Mouse (Mus musculus): Measurements from ENCODE around the gene Prpf8. TPM values are rescaled to one million over a fixed set of nuclear protein-coding genes. Genes with fewer than 3 reads are reported as not detected.
A peak's percentile ranks its signal among the peaks of the same experiment; 100 is the strongest.

Prpf8 gene
- 51.7 and 52.5 TPM in 2 replicates for polyA plus RNA-seq (2015; fragmentation: Nextera tagmentation; extraction: Ambion mirVana)

DNA sequence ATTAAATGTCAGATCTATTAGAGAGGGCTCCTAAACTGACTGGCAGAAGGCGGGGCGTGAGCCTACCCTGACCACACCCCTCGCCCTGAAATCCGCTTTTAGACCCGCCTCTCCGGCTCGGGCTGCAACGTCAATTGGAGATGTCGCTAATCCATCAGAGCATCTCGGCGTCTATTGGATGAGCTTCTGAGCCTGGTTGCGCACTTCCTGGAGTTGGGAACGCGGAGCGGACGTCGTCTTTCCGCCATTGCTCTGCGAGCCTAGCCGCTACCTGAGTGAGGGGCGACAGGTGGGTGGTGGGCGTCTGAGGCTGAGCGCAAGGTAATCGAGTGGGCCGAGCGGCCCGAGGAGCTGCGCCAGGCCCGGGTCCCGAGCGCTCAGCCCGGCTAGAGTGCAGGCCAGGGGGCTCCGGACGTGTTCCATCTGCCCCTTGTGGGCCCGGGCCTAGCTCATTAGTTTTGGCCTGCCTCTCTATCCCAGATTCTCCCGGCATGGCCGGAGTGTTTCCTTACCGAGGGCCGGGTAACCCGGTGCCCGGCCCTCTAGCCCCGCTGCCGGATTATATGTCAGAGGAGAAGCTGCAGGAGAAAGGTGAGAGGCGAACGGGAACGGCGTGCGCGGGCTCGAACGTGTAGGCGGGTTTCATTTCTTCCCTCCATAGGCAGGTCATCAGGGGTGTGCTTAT lies at the start of gene Prpf8:
Prpf8 (plus strand) TSS at position 216 of the 685 bp plus-strand sequence.
- Histone ChIP-seq H3K4me3 (replicated peaks) (peak within 1 kb of the TSS; percentile 99), H3K36me3 (peaks cover 25% of the 10 kb centered on the region), H3K4me2 (replicated peaks) (peak within 1 kb of the TSS; percentile 87), H3K4me1 (peaks cover 12% of the 10 kb centered on the region), H3K9me3 (replicated peaks) (no peaks in the 10 kb centered on the region), H3K27me3 (0 out of 2 replicates have a peak, but pooled peaks cover 2% of the 10 kb centered on the region), H3K9ac (peak within 1 kb of the TSS; percentile 88), H3K27ac (replicated peaks) (peak within 1 kb of the TSS; percentile 77)
- ATAC-seq (ENCODE audit: insufficient number of reproducible peaks, low FRiP score, low TSS enrichment, low read depth), result peak; percentile 99
- WGBS, result under 1% methylated on average over 52 of the region's 52 CpGs

DNA sequence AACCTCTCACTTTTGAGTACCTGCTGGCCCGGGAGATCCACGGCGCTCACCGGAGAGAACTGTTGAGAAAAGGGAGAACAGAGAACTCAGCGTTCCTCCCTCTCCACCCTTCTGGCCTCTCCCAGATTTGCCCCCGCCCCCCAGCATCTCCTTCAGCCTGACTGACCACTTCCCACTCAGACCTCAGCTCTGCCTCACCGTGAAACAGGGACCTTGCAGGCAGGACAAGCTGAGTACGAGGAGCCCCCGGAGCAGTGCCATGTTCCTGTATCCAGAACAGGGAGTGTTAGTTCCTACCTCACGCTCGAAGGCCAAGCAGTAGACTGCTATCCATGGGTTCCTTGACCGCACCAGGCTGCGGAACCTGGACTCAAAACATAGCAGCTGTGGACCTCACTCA lies 48.4 kb upstream of the Prpf8 start:
- Histone ChIP-seq H3K4me3 (replicated peaks) (no peak overlapping the region), H3K4me1 (no peaks in the 10 kb centered on the region), H3K4me2 (replicated peaks) (no peak overlapping the region), H3K9me3 (replicated peaks) (no peaks in the 10 kb centered on the region; the same call in 1 of the 2 replicates), H3K27ac (replicated peaks) (no peak overlapping the region), H3K27me3 (no peaks in the 10 kb centered on the region), H3K9ac (no peak overlapping the region), H3K36me3 (0 out of 2 replicates have a peak, but pooled peaks cover 20% of the 10 kb centered on the region)
- ATAC-seq (ENCODE audit: insufficient number of reproducible peaks, low FRiP score, low TSS enrichment, low read depth), result no peak
- WGBS, result 82% methylated on average over 12 of the region's 13 CpGs

DNA sequence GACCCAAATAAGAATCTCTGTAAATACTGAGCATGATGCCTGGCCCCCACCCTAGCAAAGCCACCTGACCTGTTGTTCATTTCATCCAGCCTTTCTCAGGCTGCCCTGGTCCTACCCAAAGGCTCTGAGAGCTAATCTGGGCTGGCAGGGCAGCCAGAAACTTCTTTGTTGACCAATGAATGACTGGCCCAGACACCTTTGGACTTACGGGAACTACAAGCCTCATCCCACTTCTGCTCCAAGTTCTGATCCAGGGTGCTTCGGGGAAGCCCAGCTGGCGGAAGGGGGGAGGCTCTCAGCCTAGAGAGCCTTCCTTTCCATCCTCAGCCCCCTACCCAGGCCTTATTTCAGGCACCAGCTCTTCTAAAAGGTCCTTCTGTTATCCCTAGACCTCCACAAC lies 47.8 kb upstream of the Prpf8 start:
- WGBS, result 93% methylated on average over 3 of the region's 3 CpGs
- no peaks in the 10 kb centered on the region; the same call in 1 of the 2 replicates for H3K9me3 ChIP-seq (replicated peaks)
- no peak overlapping the region for H3K4me3 ChIP-seq (replicated peaks)
- ATAC-seq (ENCODE audit: insufficient number of reproducible peaks, low FRiP score, low TSS enrichment, low read depth), result no peak
- H3K4me1 ChIP-seq, result no peaks in the 10 kb centered on the region
- H3K4me2 ChIP-seq (replicated peaks), result no peak overlapping the region
- no peaks in the 10 kb centered on the region for H3K27me3 ChIP-seq
- H3K9ac ChIP-seq, result no peak overlapping the region
- H3K36me3 ChIP-seq, result peaks cover 26% of the 10 kb centered on the region; the same call in 1 of the 2 replicates
- H3K27ac ChIP-seq (replicated peaks), result no peak overlapping the region

DNA sequence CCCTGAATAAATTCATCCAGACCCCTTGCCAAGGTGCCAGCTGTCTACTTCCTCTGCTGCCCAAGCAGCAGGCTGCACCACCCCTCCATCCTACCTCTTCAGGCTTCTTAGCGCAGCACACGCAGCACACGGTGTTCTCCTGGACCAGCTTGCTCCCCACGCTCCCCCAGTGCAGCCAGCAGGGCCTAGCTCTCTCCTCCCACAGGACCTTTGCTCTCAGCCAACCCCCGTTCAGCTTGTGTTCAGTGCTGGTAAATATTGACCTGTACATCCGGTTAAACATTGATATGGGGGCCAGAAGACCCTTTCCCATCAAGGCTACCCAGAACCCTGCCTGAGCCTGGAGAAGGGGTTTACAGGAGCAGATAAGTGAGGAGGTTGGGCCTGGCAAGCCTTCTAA lies 47.3 kb upstream of the Prpf8 start, which contains the start of gene Serpinf2:
Serpinf2 (minus strand) TSS at position 229 of the 400 bp plus-strand sequence.
- Histone ChIP-seq H3K27ac (replicated peaks) (no peak within 1 kb of the TSS), H3K9ac (no peak within 1 kb of the TSS), H3K36me3 (peaks cover 32% of the 10 kb centered on the region; the same call in 1 of the 2 replicates), H3K9me3 (replicated peaks) (no peaks in the 10 kb centered on the region), H3K4me3 (replicated peaks) (no peak within 1 kb of the TSS), H3K27me3 (no peaks in the 10 kb centered on the region), H3K4me1 (no peaks in the 10 kb centered on the region), H3K4me2 (replicated peaks) (no peak within 1 kb of the TSS)
- 88% methylated on average over 6 of the region's 6 CpGs for WGBS
- no peak for ATAC-seq (ENCODE audit: insufficient number of reproducible peaks, low FRiP score, low TSS enrichment, low read depth)

DNA sequence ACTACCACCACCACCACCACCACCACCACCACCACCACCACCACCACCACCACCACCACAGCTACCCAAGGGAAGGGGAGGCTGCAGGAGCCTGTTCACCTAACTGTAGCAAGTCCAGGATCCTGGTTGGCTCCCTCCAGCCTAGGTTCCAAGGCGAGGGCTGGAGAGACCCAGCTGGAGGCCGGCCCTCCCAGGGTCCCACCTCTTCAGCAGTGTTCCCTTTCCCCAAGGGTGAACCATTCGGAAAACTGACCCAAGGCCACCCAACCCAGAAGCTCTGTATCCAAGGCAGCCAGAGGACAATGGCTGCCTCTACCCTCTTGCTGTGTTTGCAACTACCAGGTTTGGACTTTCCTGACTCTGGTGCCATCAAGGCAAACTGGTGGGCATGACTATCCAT lies 46.7 kb upstream of the Prpf8 start:
- Histone ChIP-seq H3K36me3 (peaks cover 36% of the 10 kb centered on the region; the same call in 1 of the 2 replicates), H3K4me2 (replicated peaks) (no peak overlapping the region), H3K9me3 (replicated peaks) (no peaks in the 10 kb centered on the region), H3K4me1 (no peaks in the 10 kb centered on the region), H3K27ac (replicated peaks) (no peak overlapping the region), H3K4me3 (replicated peaks) (no peak overlapping the region), H3K9ac (no peak overlapping the region), H3K27me3 (no peaks in the 10 kb centered on the region)
- no peak for ATAC-seq (ENCODE audit: insufficient number of reproducible peaks, low FRiP score, low TSS enrichment, low read depth)
- WGBS, result 90% methylated on average over 3 of the region's 3 CpGs

DNA sequence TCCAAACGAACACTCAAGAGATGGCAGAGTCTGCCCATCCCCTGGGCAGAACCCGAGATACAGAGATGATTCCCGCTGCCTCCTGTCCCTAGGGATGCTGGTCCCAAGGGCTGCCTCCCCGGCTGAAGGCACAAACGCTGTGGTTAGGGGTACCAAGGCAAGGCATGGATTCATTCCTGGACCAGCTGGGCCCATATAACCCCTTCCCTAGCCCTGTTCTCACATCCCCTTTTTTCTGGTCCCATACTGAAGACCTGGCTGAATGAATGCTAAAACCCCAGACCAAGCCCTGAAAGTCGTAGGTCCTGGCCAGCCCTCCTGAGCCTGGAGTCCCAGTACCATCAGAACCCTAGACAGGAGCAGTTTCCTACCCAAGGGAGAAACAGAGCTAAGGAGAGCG lies 45.6 kb upstream of the Prpf8 start:
- 85% methylated on average over 7 of the region's 7 CpGs for WGBS

DNA sequence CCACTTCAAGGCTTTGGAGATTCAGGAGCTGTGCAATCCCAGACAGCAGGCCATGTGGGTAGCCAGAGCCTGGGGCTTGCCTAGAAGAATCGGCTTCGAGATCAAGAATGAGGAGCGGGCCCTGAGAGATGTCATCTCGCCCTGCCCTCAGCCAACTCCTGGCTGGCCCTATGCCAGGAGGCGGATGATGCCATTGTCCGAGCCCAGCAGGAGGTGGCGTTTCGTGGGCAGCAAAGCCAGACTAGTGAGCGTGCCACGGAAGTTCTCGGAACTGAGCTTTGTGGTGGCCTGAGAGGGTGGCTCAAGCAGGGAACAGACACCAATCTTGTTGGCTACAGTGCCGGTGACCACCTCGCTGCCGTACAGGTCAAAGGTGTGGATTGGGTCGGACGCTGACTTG lies 45.0 kb upstream of the Prpf8 start:
- H3K9ac ChIP-seq, result no peak overlapping the region

More for the DNA sequence above, 45.6 kb upstream of the Prpf8 start:
- Histone ChIP-seq H3K27ac (replicated peaks) (no peak overlapping the region), H3K27me3 (no peaks in the 10 kb centered on the region), H3K4me2 (replicated peaks) (no peak overlapping the region), H3K36me3 (peaks cover 47% of the 10 kb centered on the region), H3K9me3 (replicated peaks) (no peaks in the 10 kb centered on the region), H3K4me3 (replicated peaks) (no peak overlapping the region), H3K4me1 (no peaks in the 10 kb centered on the region), H3K9ac (no peak overlapping the region)
- no peak for ATAC-seq (ENCODE audit: insufficient number of reproducible peaks, low FRiP score, low TSS enrichment, low read depth)

DNA sequence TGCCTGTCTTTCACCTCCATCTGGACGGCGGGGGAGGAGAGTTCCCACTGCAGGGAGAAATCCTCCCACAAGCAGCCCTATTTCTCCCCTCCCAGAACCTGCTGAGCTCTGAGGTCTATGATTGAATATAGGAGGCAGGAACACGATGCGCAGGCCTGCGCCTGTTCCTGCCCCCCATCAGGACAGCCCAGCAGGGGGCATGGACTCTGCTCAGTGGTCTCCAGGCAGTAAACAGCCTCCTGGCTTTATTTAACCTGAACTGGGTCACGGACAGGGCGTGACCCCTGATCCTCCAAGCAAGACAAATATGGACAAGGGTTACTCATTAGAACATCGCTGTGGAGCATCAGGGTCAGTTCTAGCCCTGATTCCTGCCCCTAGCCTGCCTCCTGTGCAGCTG lies 42.9 kb upstream of the Prpf8 start:
- no peak overlapping the region for H3K4me2 ChIP-seq (replicated peaks)
- no peaks in the 10 kb centered on the region for H3K4me1 ChIP-seq
- H3K9ac ChIP-seq, result no peak overlapping the region
- H3K36me3 ChIP-seq, result peaks cover 70% of the 10 kb centered on the region
- 54% methylated on average over 8 of the region's 8 CpGs for WGBS
- no peak overlapping the region for H3K4me3 ChIP-seq (replicated peaks)
- H3K27ac ChIP-seq (replicated peaks), result no peak overlapping the region
- no peaks in the 10 kb centered on the region for H3K27me3 ChIP-seq
- no peaks in the 10 kb centered on the region for H3K9me3 ChIP-seq (replicated peaks)
- ATAC-seq (ENCODE audit: insufficient number of reproducible peaks, low FRiP score, low TSS enrichment, low read depth), result no peak

More for the DNA sequence above, 45.0 kb upstream of the Prpf8 start:
- no peaks in the 10 kb centered on the region for H3K4me1 ChIP-seq
- ATAC-seq (ENCODE audit: insufficient number of reproducible peaks, low FRiP score, low TSS enrichment, low read depth), result no peak
- no peak overlapping the region for H3K27ac ChIP-seq (replicated peaks)
- no peaks in the 10 kb centered on the region for H3K27me3 ChIP-seq
- peaks cover 51% of the 10 kb centered on the region for H3K36me3 ChIP-seq
- H3K4me2 ChIP-seq (replicated peaks), result no peak overlapping the region
- no peak overlapping the region for H3K4me3 ChIP-seq (replicated peaks)
- WGBS, result 89% methylated on average over 16 of the region's 16 CpGs
- no peaks in the 10 kb centered on the region for H3K9me3 ChIP-seq (replicated peaks)

DNA sequence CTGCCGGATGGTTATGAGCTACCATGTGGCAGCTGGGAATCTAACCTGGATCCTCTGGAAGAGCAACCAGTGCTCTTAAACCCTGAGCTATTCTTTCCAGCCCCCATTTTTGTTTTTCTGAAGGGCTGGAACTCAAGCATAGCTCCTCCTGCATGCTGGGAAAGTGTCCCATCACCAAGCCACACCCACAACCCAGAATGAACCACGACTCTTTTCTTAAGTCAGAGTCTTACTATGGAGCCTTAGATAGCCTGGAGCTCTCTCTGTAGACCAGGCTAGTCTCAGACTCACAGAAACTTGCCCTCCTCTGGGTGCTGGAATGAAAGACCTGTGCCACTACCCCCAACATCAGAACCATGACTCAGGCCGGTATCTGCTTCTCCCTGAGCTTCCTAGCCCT lies 38.0 kb upstream of the Prpf8 start:
- H3K9ac ChIP-seq, result no peak overlapping the region
- H3K4me3 ChIP-seq (replicated peaks), result no peak overlapping the region
- no peak overlapping the region for H3K27ac ChIP-seq (replicated peaks)
- no peaks in the 10 kb centered on the region for H3K9me3 ChIP-seq (replicated peaks)
- WGBS, result 80% methylated on average over 3 of the region's 3 CpGs
- H3K36me3 ChIP-seq, result peaks cover 59% of the 10 kb centered on the region
- peaks cover 10% of the 10 kb centered on the region for H3K4me1 ChIP-seq
- no peak overlapping the region for H3K4me2 ChIP-seq (replicated peaks)
- no peaks in the 10 kb centered on the region for H3K27me3 ChIP-seq
- ATAC-seq (ENCODE audit: insufficient number of reproducible peaks, low FRiP score, low TSS enrichment, low read depth), result no peak

DNA sequence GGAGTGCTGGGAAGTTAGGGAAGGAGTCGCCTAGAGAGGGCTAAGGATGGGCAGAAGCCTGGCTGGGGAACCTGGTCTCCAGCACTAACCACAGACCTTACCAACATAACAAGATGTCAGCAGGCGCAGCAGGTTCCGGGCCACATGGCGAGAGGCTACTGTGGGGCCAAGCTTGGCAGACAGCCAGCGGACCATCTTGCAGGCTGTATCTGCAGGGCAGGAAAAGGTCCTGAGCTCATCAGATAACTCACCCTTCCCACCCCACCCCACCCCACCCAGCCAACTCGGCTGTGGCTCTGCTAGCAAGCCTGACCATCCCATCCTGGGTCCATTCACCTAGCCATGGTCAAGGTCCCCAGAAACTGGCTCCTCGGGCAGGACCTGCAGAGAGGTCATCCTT lies 36.9 kb upstream of the Prpf8 start:
- no peak for ATAC-seq (ENCODE audit: insufficient number of reproducible peaks, low FRiP score, low TSS enrichment, low read depth)
- no peak overlapping the region for H3K4me2 ChIP-seq (replicated peaks)

DNA sequence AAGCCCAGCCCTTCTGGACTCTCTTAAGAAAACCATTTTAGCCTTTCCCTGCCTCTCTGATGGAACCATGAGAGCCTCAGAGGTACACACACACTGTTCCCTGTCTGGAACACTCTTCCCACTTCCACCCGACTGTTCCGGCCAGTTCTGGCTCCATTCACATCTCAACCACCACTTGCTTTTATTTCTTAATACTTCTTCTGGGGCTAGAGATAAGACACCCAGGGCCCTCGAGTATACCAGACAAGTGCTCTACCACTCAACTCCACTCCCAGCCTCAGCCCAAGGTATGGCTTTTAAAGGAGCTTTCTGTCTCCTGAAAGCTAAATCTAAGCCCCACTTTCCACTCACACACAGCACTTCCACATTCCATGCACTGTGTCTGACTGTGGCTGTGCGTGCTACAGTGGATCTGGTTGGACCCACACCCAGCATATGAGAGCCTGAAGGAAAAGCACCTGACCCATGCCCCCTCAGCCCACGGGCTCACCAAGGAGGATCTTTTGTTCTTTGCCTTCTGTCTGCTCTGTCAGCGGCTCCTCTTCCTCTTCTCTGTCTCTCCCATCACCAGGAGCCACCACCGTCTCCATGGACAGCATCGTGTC lies 36.2 kb upstream of the Prpf8 start:
- H3K4me1 ChIP-seq, result peaks cover 26% of the 10 kb centered on the region
- H3K9me3 ChIP-seq (replicated peaks), result no peaks in the 10 kb centered on the region
- H3K4me3 ChIP-seq (replicated peaks), result no peak overlapping the region
- no peaks in the 10 kb centered on the region for H3K27me3 ChIP-seq
- no peak for ATAC-seq (ENCODE audit: insufficient number of reproducible peaks, low FRiP score, low TSS enrichment, low read depth)
- no peak overlapping the region for H3K9ac ChIP-seq
- H3K36me3 ChIP-seq, result peaks cover 42% of the 10 kb centered on the region
- H3K4me2 ChIP-seq (replicated peaks), result no peak overlapping the region
- no peak overlapping the region for H3K27ac ChIP-seq (replicated peaks)
- WGBS, result 87% methylated on average over 8 of the region's 8 CpGs

More for the DNA sequence above, 36.9 kb upstream of the Prpf8 start:
- Histone ChIP-seq H3K27ac (replicated peaks) (no peak overlapping the region), H3K9me3 (replicated peaks) (no peaks in the 10 kb centered on the region), H3K27me3 (no peaks in the 10 kb centered on the region), H3K36me3 (peaks cover 49% of the 10 kb centered on the region), H3K4me1 (peaks cover 20% of the 10 kb centered on the region), H3K4me3 (replicated peaks) (no peak overlapping the region), H3K9ac (no peak overlapping the region)
- WGBS, result 78% methylated on average over 7 of the region's 7 CpGs

All from embryonic facial prominence, embryonic 15.5 days (tissue).